Mouse (Mus musculus) forelimb bud, embryonic 11.5 days (tissue): ENCODE results near the gene Rpap3.
"Not testable (repeated sequence)": the region's sequence is repeated elsewhere in the genome, so short reads cannot be mapped to it uniquely, and the experiment has no call there.

Source experiments
- DNase-seq: peaks from one replicate; pipeline ENCODE4 v3.0.0-alpha.2; 2012; ENCODE audit warnings: low read depth, low spot score

Gene Rpap3

GRCm38 (mm10) chr15:97693411-97693810 lies 12.2 kb downstream of the Rpap3 start:
- no peak for DNase-seq

- no peak for DNase-seq
Observed at GRCm38 (mm10) chr15:97684118-97684517, 21.5 kb downstream of the Rpap3 start.

DNA sequence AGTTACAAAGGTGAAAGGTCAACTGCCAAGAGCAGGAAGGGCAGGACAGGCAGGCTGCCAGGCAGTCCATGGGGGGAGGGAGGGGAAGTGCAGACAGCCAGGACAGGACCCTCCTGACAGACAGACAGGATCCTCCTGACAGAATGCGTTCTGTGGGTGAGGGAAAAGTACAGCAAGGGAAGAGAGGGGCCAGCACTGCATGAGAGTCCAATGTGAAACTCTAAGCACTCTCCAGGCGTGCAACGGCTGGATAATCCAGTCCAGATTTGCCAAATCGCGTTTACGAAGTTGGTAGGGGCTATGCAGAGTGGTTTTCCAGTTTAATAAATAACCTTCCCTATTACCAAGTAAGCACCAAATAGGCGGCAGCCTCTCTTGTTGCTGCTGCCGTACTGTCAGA lies 23.6 kb downstream of the Rpap3 start:
- no peak for DNase-seq

DNA sequence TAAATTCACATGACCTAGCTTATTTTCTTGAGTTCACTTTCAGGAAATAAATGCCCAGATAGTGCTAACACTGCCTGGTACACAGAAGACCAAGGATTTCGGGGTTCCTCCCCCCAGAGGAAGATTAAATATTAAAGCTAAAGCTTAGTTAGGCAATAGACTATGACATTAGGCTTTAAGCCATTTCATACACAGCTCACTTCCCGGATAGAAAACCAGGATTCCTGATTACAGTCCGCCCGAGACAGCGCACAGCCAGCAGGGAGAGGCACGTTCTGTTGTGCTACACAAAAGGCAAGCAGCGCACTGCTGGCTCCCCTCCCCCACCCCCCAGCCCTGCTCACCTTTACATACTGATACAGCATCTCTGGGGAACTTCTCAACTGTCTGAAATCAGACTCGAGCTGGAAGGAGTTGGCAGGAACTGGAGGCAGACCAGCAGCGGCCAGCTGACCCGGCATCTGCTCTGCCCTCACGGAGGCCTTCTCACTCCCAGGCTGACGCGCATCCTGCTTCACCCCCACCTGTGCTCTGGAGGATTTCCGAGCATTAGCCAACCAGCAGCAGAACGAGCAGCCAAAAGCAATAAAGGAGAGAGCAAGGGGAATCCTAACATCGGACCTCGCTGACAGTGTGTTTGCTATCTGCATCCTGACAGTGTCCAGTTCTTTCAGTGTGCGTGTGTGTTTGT lies 25.5 kb downstream of the Rpap3 start:
- no peak for DNase-seq

- DNase-seq: no peak
Observed at GRCm38 (mm10) chr15:97677341-97677740, 28.3 kb downstream of the Rpap3 start.

DNA sequence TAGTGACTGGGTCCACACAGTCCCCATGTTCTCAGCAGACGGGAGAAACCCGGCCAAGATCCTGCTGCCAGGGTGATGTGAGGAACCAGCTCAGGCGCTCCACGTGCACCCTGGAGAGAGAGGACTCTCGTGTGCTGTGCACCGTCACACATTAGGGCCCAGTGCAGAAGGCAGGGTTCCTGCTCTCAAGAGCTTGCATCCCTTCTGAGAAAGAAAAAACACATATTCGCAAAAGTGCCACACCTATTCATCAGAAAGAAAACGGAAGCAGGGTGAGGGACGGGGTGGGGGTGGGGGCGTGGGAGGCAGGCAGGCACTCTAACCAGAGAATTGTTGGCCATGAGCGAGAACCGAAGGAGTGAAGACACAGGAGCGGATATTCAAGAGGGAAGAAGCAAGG lies 29.7 kb downstream of the Rpap3 start:
- no peak for DNase-seq

- DNase-seq: no peak
Observed at GRCm38 (mm10) chr15:97674423-97674822, 31.2 kb downstream of the Rpap3 start.

- DNase-seq: no peak
Observed at GRCm38 (mm10) chr15:97673256-97674000, 32.2 kb downstream of the Rpap3 start.

- no peak for DNase-seq
Observed at GRCm38 (mm10) chr15:97672211-97672765, 33.3 kb downstream of the Rpap3 start.

- DNase-seq: no peak
Observed at GRCm38 (mm10) chr15:97670554-97670953, 35.1 kb downstream of the Rpap3 start.

DNA sequence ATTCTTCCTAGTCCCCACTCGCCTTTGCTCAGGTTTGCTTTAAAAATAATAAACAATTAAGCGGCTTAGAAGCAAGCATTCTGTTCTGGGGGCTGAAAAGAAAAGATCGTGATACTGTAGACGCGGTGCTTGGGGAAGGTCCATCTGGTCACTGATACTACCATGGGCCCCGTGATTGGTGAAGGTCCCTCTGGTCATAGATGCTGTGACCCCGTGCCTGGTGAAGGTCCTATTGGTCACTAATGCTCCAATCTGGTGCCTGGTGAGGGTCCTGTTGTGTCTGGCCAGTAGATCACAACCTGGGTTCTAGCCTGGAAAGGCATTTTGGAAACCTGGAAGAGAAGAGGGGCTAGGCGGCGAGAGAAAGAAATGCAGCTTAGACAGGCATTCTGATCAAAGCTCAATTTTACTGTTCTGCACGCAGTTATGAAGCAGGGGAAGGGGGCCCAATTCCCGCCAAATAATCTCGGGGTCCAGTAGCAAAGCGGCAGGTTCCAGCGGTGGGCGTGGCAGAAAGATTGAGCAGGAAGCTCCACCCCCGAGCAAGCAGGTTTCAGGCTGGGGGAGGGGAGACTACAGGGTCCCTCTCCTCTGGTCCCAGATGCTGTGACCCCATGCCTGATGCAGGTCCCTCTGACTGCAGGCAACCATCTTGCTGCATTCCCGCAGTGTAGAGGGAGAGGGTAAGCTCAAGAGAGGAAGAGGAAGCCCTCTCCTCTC lies 37.3 kb downstream of the Rpap3 start:
- DNase-seq: not testable (repeated sequence)

- peak; percentile 83 for DNase-seq
Observed at GRCm38 (mm10) chr15:97667437-97667836, 38.2 kb downstream of the Rpap3 start.

GRCm38 (mm10) chr15:97666457-97666770 lies 39.2 kb downstream of the Rpap3 start:
- no peak for DNase-seq

DNA sequence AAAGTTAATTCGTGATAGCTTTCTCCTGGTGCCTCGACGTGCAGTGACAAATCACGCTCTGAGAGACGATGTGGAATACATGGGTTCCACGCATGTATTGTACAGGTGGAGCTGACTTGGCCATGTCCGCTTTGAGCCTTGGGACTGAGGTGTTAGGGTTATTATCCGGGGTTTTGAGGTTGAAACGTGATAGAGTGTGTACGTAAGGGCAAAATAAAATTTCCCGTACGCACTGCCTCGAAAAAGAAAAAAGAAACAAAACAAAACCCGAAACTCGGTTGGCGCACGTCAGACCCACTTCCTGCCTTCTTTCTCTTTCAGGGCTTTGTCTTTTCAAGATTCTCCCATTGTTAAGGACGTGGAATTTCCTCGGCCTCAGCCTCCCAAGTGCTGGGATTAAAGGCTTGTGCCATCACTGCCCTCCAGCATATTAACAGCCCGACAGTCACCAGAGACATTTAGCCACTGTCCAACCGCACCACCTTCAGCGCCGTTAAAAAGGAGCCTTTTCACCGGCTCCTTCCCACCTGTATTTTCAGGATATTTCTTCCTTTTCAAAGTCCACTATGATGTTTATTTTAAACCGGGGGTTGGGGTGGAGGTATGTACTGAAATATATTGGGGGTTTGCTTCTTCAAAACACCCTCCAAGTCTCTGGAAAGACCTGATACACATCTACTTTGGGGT lies 39.7 kb downstream of the Rpap3 start:
- no peak for DNase-seq

- DNase-seq: peak; percentile 29
Observed at GRCm38 (mm10) chr15:97664981-97665668, 40.5 kb downstream of the Rpap3 start.

DNA sequence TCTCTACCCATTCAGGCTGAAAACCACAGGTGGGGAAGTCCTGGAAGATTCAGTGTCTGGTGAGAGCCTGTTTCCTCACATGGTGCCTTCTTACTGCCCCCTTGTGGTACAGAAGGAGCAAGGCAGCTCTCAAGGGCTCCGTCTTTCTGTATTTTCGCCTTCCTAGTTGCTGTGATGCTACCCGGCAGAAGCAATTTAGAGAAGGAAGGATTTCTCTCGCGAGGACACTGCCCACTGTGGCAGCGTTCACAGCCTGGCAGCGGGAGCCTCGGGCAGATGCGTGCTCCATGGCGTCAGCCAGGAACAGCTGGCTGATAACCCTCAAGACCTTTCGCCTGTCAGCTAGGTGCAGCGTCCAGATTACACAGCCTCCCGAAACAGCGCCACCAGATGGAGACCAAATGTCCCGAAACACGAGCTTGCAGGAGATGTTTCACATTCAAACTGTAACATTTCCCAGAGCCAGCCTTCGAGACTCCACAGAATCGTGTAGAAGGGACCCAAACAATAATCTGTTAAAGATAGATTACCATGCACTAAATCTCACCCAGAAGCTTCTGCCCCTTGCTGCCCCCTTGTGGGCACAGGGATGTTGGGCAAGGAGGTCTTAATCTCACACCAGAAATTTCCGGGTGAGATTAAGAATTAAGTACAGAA lies 41.7 kb downstream of the Rpap3 start:
- DNase-seq: peak; percentile 80

- no peak for DNase-seq
Observed at GRCm38 (mm10) chr15:97658755-97659116, 46.9 kb downstream of the Rpap3 start.

DNA sequence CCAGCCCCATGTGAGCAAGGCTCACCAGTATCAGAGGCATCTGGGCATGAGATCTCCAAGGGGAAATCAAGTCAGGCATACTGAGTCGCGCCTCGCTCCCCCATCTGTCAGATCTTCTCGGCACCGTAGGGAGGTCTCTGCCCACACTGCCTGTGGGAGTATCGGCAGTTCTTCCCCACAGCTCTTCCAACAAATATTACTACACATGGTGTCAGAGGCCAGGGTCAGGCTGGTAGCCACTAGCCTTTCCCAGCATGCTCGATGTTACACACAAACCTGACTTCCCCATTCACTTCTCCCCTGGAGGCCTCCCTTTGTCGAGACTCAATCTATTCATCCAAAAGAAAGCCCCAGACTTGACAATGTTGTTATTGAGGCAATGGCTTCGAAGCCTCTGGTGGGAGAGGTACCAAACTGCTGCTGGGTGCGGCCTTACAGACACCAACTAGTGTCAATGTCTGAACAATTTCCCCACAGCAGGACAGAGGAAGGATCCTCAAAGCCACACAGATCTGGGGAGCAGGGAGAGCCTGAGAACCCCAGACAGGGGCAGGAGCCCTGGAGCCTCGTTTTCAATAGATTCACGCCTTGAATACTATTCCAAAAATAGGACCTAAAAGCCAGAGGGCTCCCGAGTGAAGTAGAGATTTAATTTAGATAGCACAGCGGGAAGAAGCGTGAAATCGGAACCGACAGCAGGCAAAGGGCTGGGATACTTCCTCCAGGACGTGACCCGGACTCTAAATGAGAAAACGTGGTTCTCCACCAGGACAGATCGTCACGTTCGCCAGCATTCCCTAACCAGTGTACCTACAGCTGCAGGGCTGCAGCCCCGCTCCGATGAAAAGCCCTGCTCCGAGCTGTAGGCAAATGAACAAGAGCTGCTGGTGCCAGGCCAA lies 47.5 kb downstream of the Rpap3 start:
- DNase-seq: no peak

- DNase-seq: no peak
Observed at GRCm38 (mm10) chr15:97657420-97657819, 48.2 kb downstream of the Rpap3 start.

- DNase-seq: no peak
Observed at GRCm38 (mm10) chr15:97649726-97650125, 55.9 kb downstream of the Rpap3 start.
